Mouse (Mus musculus): ENCODE measurements around the gene Strap. TPM values are rescaled to one million over a fixed set of nuclear protein-coding genes. Genes with fewer than 3 reads are reported as not detected.
A peak's percentile ranks its signal among the peaks of the same experiment; 100 is the strongest.

Strap gene
- polyA plus RNA-seq (2014; fragmentation: Nextera tagmentation; extraction: Ambion mirVana) = 280 and 283 TPM in 2 replicates

DNA sequence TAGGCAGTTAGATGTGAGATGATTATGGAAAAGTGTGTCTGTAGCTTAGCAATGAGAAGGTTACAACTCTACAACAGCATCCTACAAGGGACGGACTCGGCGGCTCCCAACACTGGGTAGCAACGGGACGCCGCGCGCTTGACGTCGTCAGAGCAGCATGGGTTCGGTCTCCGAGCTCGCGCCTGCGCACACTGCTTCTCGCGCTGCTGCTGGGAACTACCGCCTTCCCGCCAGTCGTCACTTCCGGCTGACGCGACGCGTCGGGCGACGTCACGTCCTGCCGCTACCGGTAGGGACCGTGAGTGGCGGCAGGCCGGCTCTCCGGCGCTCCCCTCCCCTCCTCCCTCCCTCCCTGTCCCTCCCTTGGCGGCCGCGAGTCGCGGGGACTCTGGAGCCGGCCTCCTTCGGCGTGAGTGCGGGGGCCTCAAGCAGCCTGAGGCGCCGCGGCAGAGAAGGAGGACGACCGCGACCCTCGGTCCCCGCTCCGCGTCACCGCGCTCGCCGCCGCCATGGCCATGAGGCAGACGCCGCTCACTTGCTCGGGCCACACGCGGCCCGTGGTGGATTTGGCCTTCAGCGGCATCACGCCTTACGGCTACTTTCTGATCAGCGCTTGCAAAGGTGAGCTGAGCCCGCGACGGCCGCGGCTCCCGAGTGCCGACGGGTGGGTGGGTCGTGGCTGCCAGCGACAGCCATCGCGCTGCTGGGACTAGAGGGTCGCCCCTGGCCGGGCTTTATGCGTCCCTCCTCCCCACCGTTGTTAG, at the start of gene Strap:
TSS of gene Strap (plus strand) at position 233 of the 764 bp plus-strand sequence.
- WGBS = under 1% methylated on average over 78 of the region's 86 CpGs
- Histone ChIP-seq H3K27ac (replicated peaks; ENCODE audit: low read depth, low read length) (peak within 1 kb of the TSS; percentile 59), H3K4me2 (ENCODE audit: low read depth, low read length) (peak within 1 kb of the TSS; percentile 81), H3K9me3 (replicated peaks; ENCODE audit: control insufficient read depth, low read length) (no peaks in the 10 kb centered on the region), H3K4me1 (ENCODE audit: control insufficient read depth, insufficient read depth, low read length) (no peaks in the 10 kb centered on the region), H3K9ac (replicated peaks; ENCODE audit: low read length) (peak within 1 kb of the TSS; percentile 93), H3K4me3 (ENCODE audit: low read depth, low read length) (peak within 1 kb of the TSS; percentile 91), H3K27me3 (ENCODE audit: control insufficient read depth, insufficient read depth, low read length) (no peaks in the 10 kb centered on the region), H3K36me3 (replicated peaks; ENCODE audit: control insufficient read depth, insufficient read depth, low read depth, low read length) (no peaks in the 10 kb centered on the region)
- DNase-seq (ENCODE audit: low spot score) = peak; percentile 99
- ATAC-seq (replicated peaks; ENCODE audit: insufficient number of reproducible peaks, low FRiP score, low TSS enrichment, low read depth) = peak; percentile 96

DNA sequence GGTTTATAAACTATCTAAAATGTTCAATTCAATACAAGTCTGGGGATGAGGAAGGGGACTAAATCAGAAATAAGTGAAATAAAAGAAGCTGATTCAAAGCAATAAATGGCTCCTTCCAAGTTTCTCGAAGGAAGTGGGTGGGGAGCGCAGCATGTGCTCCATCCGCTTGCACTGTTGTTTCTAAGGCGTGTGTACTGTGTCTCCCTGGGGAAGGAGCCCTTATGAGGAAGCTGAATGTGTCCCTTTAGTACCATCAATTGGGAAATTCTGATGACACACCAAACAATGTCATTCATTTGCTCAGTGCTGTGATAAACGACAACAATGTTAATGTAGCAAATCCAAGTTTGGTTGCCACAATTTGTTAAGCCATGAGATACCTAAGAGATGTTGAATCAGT, 47.2 kb upstream of the Strap start:
- no peaks in the 10 kb centered on the region for H3K36me3 ChIP-seq (replicated peaks; ENCODE audit: control insufficient read depth, insufficient read depth, low read depth, low read length)
- ATAC-seq (replicated peaks; ENCODE audit: insufficient number of reproducible peaks, low FRiP score, low TSS enrichment, low read depth) (no peak), DNase-seq (ENCODE audit: low spot score) (no peak)
- 83% methylated on average over 5 of the region's 5 CpGs for WGBS
- no peaks in the 10 kb centered on the region for H3K9me3 ChIP-seq (replicated peaks; ENCODE audit: control insufficient read depth, low read length)
- H3K9ac ChIP-seq (replicated peaks; ENCODE audit: low read length) = no peak overlapping the region
- H3K27ac ChIP-seq (replicated peaks; ENCODE audit: low read depth, low read length) = no peak overlapping the region
- no peak overlapping the region for H3K4me3 ChIP-seq (ENCODE audit: low read depth, low read length)
- no peaks in the 10 kb centered on the region for H3K4me1 ChIP-seq (ENCODE audit: control insufficient read depth, insufficient read depth, low read length)
- no peak overlapping the region for H3K4me2 ChIP-seq (ENCODE audit: low read depth, low read length)
- H3K27me3 ChIP-seq (ENCODE audit: control insufficient read depth, insufficient read depth, low read length) = no peaks in the 10 kb centered on the region

DNA sequence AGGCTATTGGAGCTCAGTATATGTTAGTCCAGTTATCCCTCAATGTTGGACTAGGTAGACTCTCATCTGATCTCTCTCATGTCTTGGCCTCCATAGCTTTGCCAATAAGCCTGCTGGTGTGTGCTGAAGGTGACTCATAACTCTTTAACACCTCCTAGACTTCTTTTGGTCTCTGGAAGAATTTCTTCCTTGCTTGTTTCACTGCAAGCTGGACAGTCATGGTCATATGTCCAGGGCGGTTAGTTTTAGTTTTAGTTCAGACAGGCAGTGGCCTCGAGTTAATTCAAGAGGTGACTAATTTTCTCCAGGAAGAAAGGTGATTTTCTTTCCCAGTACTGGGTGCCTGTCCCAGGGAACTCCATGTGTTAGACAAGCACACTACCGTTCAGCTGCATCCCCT, 46.8 kb upstream of the Strap start:
- Histone ChIP-seq H3K4me1 (ENCODE audit: control insufficient read depth, insufficient read depth, low read length) (no peaks in the 10 kb centered on the region), H3K9ac (replicated peaks; ENCODE audit: low read length) (no peak overlapping the region), H3K9me3 (replicated peaks; ENCODE audit: control insufficient read depth, low read length) (no peaks in the 10 kb centered on the region), H3K27ac (replicated peaks; ENCODE audit: low read depth, low read length) (no peak overlapping the region), H3K27me3 (ENCODE audit: control insufficient read depth, insufficient read depth, low read length) (no peaks in the 10 kb centered on the region), H3K36me3 (replicated peaks; ENCODE audit: control insufficient read depth, insufficient read depth, low read depth, low read length) (no peaks in the 10 kb centered on the region), H3K4me3 (ENCODE audit: low read depth, low read length) (no peak overlapping the region), H3K4me2 (ENCODE audit: low read depth, low read length) (no peak overlapping the region)
- no peak for ATAC-seq (replicated peaks; ENCODE audit: insufficient number of reproducible peaks, low FRiP score, low TSS enrichment, low read depth)
- WGBS = 86% methylated on average over 3 of the region's 3 CpGs
- no peak for DNase-seq (ENCODE audit: low spot score)

DNA sequence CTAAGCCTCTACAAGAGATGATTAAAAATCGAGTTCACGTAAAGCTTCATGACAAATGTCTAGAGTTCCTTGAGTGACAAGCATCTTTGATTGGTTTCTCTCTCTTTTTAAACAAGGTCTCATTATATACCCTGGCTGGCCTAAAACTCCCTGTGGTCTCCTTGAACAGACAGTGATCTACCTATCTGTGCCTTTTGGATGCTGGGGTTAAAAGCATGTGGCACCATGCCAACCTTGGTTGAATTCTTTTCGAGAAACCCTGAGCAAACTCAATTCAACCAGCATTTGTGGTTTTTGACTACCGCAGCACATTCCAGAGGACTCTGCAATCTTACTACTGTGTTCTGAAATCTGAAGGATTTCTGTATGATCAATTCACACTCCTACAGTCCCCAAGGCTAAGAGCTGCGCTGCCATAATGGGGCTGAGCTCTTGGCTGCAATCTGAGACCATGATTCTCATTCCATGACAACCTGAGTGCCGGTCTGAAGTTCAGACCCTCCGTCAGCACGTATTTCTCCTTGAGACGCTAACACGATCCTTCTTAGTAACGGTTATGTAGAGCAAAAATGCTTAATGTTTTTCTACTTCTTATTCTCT, 46.3 kb upstream of the Strap start:
- DNase-seq (ENCODE audit: low spot score) (no peak), ATAC-seq (replicated peaks; ENCODE audit: insufficient number of reproducible peaks, low FRiP score, low TSS enrichment, low read depth) (no peak)
- H3K27ac ChIP-seq (replicated peaks; ENCODE audit: low read depth, low read length) = no peak overlapping the region
- H3K4me1 ChIP-seq (ENCODE audit: control insufficient read depth, insufficient read depth, low read length) = no peaks in the 10 kb centered on the region
- no peaks in the 10 kb centered on the region for H3K36me3 ChIP-seq (replicated peaks; ENCODE audit: control insufficient read depth, insufficient read depth, low read depth, low read length)
- no peaks in the 10 kb centered on the region for H3K9me3 ChIP-seq (replicated peaks; ENCODE audit: control insufficient read depth, low read length)
- 80% methylated on average over 11 of the region's 11 CpGs for WGBS
- H3K9ac ChIP-seq (replicated peaks; ENCODE audit: low read length) = no peak overlapping the region
- no peak overlapping the region for H3K4me3 ChIP-seq (ENCODE audit: low read depth, low read length)
- H3K27me3 ChIP-seq (ENCODE audit: control insufficient read depth, insufficient read depth, low read length) = no peaks in the 10 kb centered on the region
- H3K4me2 ChIP-seq (ENCODE audit: low read depth, low read length) = no peak overlapping the region

DNA sequence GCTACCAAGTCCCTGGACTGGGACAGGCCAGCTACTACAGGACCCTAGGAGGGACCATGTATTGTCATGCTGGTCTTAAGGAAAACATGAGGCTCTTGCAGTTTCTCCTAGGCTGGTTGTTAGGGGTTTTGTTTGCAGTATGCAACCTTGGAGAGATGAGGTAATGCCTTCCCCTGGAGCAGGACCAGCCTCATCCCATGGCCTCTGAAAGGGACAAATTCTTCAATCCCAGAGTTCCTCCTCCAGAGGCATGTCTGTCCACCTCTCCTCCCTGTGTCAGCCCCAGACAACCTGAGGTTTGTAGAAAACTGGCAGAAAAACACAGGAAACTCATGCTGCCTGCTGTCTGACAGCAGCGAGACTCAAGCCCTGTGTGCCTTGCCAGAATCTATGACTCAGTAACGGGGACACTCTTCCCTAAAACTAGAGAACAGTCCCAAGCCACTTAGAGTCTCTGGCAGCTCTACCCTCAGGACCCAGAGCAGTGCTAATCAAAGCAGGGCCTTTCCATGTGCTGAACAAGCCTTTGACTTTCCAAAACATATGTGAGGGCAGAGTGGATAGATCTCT, 44.2 kb upstream of the Strap start:
- no peak overlapping the region for H3K4me2 ChIP-seq (ENCODE audit: low read depth, low read length)
- no peak overlapping the region for H3K9ac ChIP-seq (replicated peaks; ENCODE audit: low read length)
- no peaks in the 10 kb centered on the region for H3K9me3 ChIP-seq (replicated peaks; ENCODE audit: control insufficient read depth, low read length)
- DNase-seq (ENCODE audit: low spot score) = no peak
- no peaks in the 10 kb centered on the region for H3K36me3 ChIP-seq (replicated peaks; ENCODE audit: control insufficient read depth, insufficient read depth, low read depth, low read length)
- WGBS = 80% methylated on average over 2 of the region's 2 CpGs
- H3K4me1 ChIP-seq (ENCODE audit: control insufficient read depth, insufficient read depth, low read length) = no peaks in the 10 kb centered on the region
- no peak overlapping the region for H3K27ac ChIP-seq (replicated peaks; ENCODE audit: low read depth, low read length)
- H3K4me3 ChIP-seq (ENCODE audit: low read depth, low read length) = no peak overlapping the region
- ATAC-seq (replicated peaks; ENCODE audit: insufficient number of reproducible peaks, low FRiP score, low TSS enrichment, low read depth) = no peak
- H3K27me3 ChIP-seq (ENCODE audit: control insufficient read depth, insufficient read depth, low read length) = no peaks in the 10 kb centered on the region

DNA sequence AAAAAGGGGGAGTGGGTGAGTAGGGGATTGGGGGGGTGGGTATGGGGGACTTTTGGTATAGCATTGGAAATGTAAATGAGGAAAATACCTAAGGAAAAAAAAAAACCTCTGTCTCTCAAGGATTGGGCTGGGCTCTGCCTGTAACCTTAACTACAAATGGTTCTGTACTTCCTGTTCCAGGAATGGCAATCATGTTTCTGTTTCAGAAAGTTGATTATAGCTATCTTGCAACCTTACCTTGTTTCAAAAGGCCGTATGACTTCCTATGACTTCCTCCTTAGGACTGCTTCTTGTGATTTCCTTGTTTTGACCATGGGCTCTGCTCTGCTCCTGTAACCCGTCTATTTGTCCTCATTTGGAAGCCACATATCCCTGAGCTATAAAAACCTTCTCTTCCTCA, 40.6 kb upstream of the Strap start:
- Histone ChIP-seq H3K4me2 (ENCODE audit: low read depth, low read length) (no peak overlapping the region), H3K27me3 (ENCODE audit: control insufficient read depth, insufficient read depth, low read length) (no peaks in the 10 kb centered on the region), H3K4me3 (ENCODE audit: low read depth, low read length) (no peak overlapping the region), H3K4me1 (ENCODE audit: control insufficient read depth, insufficient read depth, low read length) (no peaks in the 10 kb centered on the region), H3K9ac (replicated peaks; ENCODE audit: low read length) (no peak overlapping the region), H3K27ac (replicated peaks; ENCODE audit: low read depth, low read length) (no peak overlapping the region), H3K9me3 (replicated peaks; ENCODE audit: control insufficient read depth, low read length) (no peaks in the 10 kb centered on the region), H3K36me3 (replicated peaks; ENCODE audit: control insufficient read depth, insufficient read depth, low read depth, low read length) (no peaks in the 10 kb centered on the region)
- no peak for ATAC-seq (replicated peaks; ENCODE audit: insufficient number of reproducible peaks, low FRiP score, low TSS enrichment, low read depth)
- 72% methylated on average over 2 of the region's 2 CpGs for WGBS
- no peak for DNase-seq (ENCODE audit: low spot score)

DNA sequence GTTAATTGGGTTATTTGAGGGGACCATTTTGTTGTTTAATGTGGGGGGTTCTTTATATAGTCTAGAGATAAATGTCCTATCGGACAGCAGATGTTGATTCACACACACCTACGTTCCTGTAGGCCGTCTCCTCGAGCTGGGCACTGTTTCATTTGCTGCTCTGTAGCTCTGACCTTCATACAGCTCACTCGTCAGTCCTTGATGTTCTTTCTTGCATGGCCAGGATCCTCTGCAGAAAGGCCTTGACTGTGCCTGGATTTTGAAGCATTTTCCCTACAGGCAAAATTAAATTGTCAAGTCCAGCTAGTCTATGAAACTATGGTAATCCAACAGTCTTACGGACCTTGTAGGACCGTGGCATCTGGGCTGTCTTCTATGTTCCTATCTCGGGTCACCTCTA, 39.8 kb upstream of the Strap start:
- Histone ChIP-seq H3K4me1 (ENCODE audit: control insufficient read depth, insufficient read depth, low read length) (no peaks in the 10 kb centered on the region), H3K4me3 (ENCODE audit: low read depth, low read length) (no peak overlapping the region), H3K9me3 (replicated peaks; ENCODE audit: control insufficient read depth, low read length) (no peaks in the 10 kb centered on the region), H3K27me3 (ENCODE audit: control insufficient read depth, insufficient read depth, low read length) (no peaks in the 10 kb centered on the region), H3K36me3 (replicated peaks; ENCODE audit: control insufficient read depth, insufficient read depth, low read depth, low read length) (no peaks in the 10 kb centered on the region), H3K4me2 (ENCODE audit: low read depth, low read length) (no peak overlapping the region), H3K9ac (replicated peaks; ENCODE audit: low read length) (no peak overlapping the region), H3K27ac (replicated peaks; ENCODE audit: low read depth, low read length) (no peak overlapping the region)
- DNase-seq (ENCODE audit: low spot score) (no peak), ATAC-seq (replicated peaks; ENCODE audit: insufficient number of reproducible peaks, low FRiP score, low TSS enrichment, low read depth) (no peak)
- WGBS = 91% methylated on average over 8 of the region's 8 CpGs

Measured in embryonic facial prominence, embryonic 11.5 days (tissue).